Mouse (Mus musculus): ENCODE results near the gene Gpr141.

Gpr141 gene

GRCm38 (mm10) chr13:19718954-19719353 is 105.1 kb downstream of the Gpr141 start:
- DNase-seq: peak; percentile 33

DNA sequence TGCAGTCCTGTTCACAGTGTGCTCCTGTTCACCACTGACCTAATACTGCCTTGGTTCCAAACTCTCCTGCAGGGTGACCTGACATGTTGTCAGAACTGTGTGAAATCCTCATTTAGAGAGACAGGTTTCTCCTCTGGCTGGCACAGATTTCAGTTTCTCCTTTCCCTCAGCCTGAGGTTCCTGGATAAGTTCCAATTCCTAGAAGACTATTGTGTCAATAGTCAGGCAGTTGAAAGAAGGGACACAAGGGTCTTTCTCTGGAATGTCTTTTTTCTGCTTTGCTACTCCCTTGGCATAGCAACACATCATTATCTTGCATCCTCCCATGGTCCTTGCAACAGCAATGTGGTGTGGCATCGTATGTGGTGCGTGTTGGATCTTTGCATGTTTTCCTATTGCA is 106.9 kb downstream of the Gpr141 start:
- DNase-seq: no peak

DNA sequence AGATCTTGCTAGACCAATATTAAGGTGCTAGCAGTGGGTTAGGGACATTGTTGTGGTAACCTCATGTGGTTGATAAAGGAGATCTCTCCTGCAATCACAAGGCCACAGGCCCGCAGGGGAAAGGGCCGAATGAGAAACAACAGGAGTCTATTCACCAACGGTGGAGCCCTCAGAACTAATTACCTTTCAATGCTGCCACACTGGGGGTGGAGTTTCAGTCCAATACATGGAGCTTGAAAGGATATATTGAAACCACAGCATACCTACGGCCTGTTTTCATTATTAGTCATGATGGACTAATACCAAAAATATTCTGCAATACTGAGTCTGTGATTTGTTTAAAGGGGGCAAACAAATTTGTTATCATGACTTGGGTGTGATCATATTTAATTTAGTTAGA is 120.3 kb downstream of the Gpr141 start:
- DNase-seq: no peak

- DNase-seq: no peak
Observed at GRCm38 (mm10) chr13:19701443-19702078, 122.5 kb downstream of the Gpr141 start.

DNA sequence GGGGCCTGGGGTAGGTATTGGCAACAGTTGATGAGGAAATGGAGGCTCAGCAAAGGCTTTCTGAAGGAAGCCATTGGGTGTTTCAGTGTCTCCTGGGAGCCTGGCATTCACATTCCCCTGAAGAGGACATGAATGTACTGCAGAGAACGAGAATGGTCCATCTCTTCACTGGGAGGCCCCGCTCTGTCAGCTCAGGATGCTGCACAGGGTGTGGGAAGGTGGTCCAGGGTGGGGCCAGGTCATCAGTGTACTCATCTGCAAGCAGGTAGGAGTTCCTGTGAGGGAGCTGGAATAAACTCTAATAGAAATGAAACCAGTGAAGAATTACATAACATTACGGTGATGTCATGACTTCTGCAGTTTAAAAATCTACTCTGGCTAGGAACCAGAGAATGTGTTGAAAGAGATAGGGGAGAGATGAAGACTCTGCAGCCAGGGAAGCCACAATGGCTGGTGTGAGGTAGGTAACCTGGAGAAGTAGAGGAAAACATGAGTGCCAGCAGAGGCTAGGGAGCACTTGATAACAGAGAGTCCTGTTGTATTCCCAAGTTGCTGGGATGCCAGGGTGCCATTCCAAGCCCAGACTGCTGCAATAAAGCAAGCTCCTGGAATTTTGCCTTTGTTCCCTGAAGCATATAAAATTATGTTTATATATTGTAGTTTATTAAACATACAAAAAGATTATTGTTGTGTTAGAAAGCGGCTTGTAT is 123.2 kb downstream of the Gpr141 start:
- DNase-seq: no peak

Data from kidney, postnatal 14 days (tissue).